Mouse (Mus musculus) adipocyte (in vitro differentiated cells): Measurements from ENCODE around the gene Mst1r.

ENCODE experiments used
- DNase-seq: peaks from one replicate; pipeline ENCODE4 v3.0.0-alpha.2; 2016; ENCODE audit warnings: low spot score

Gene Mst1r

GRCm38 (mm10) chr9:107955613-107956289, 49.1 kb downstream of the Mst1r start:
- peak; percentile 80 for DNase-seq

GRCm38 (mm10) chr9:107957141-107957540, 50.5 kb downstream of the Mst1r start:
- DNase-seq = no peak

GRCm38 (mm10) chr9:107959896-107960295, 53.2 kb downstream of the Mst1r start:
- no peak for DNase-seq

GRCm38 (mm10) chr9:107960928-107961327, 54.3 kb downstream of the Mst1r start:
- DNase-seq = no peak

- DNase-seq = no peak
These were observed 54.7 kb downstream of the Mst1r start for GRCm38 (mm10) chr9:107961351-107961762.

GRCm38 (mm10) chr9:107961881-107962280, 55.2 kb downstream of the Mst1r start:
- peak; percentile 59 for DNase-seq

GRCm38 (mm10) chr9:107962916-107963315, 56.2 kb downstream of the Mst1r start:
- no peak for DNase-seq

- DNase-seq = peak; percentile 94
These were observed 57.0 kb downstream of the Mst1r start for GRCm38 (mm10) chr9:107963700-107964099.

- no peak for DNase-seq
These were observed 58.0 kb downstream of the Mst1r start for GRCm38 (mm10) chr9:107964681-107965080.

GRCm38 (mm10) chr9:107966676-107967075, 60.0 kb downstream of the Mst1r start:
- no peak for DNase-seq

- DNase-seq = no peak
These were observed 60.8 kb downstream of the Mst1r start for GRCm38 (mm10) chr9:107967437-107967836.

- DNase-seq = no peak
These were observed 61.9 kb downstream of the Mst1r start for GRCm38 (mm10) chr9:107968531-107968930.
